Mouse (Mus musculus): Measurements from ENCODE around the gene Crb3. TPM values are rescaled to one million over a fixed set of nuclear protein-coding genes. Genes with fewer than 3 reads are reported as not detected.

The Crb3 gene
- polyA plus RNA-seq, 1 experiment from 2014 or later = 2.9 TPM

DNA sequence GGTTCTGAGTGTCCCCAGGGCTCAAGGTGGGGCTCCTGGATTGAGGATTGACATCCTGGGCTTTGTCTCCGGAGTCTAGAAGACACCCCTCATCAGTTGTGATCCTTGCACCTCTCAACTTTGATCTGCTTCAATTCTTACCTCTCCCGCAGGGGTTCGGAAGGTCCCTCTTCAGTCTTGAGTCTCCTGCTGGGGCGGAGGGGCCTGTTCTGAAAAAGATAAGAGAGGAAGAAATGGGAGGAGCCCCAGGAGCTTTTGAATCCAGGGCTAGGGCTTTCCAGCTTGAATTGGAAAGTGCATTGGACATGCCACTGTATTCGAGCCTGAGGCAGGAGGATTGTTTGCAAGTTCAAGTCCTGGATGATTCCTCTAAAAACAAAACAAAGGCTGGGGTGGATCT lies 8.0 kb downstream of the Crb3 start:
- no peak overlapping the region for H3K4me2 ChIP-seq
- no peak for ATAC-seq (ENCODE audit: low FRiP score)
- peaks cover 44% of the 10 kb centered on the region for H3K27me3 ChIP-seq
- no peaks in the 10 kb centered on the region for H3K36me3 ChIP-seq
- no peak overlapping the region for H3K9ac ChIP-seq
- peaks cover 14% of the 10 kb centered on the region for H3K4me1 ChIP-seq (replicated peaks)
- no peaks in the 10 kb centered on the region for H3K9me3 ChIP-seq
- H3K4me3 ChIP-seq = no peak overlapping the region
- H3K27ac ChIP-seq = no peak overlapping the region
- 64% methylated on average over 5 of the region's 5 CpGs for WGBS

DNA sequence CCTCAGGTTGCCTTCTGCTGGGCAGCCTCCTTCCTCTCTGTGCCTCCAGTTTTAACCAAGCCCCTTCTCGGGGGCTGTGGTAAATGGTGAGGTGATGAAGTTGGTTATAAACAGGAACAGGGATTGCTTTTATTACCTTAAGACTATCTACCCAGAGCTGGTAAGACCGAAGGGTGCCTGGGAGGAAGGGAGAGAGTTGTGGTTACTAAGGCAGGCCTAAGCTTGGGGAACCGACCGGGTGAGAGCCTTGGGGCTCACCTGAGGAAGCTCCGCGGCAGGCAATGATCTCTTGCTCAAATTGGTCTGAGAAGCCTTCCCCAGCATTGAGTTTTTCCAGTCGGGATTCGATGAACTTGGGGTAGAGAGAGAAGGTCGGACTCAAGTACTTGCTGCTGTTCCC lies 11.4 kb downstream of the Crb3 start:
- WGBS = 12% methylated on average over 9 of the region's 9 CpGs
- no peak for ATAC-seq (ENCODE audit: low FRiP score)
- peak overlapping the region; percentile 49 for H3K9ac ChIP-seq

DNA sequence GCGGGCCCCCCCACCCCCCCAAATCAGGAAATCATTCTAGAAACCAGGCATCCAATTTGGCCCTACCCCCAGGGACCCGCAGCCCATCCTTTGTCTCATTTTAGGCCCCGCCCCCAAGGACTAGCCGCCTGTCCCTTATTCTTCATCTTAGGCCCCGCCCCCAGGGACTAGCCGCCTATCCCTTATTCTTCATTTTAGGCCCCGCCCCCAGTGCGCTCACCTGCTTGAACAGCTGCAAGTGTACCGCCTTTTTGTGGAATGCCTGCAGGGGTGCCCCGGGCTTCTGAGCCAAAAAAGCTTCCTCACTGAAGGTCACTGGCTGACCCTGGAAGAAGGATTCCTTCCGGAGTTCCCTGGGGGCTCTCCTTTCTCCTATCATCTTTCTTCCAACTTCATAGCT lies 11.8 kb downstream of the Crb3 start:
- peak; percentile 31; the same call in 1 of the 2 replicates for ATAC-seq (ENCODE audit: low FRiP score)

More for the DNA sequence above, 11.4 kb downstream of the Crb3 start:
- H3K36me3 ChIP-seq = no peaks in the 10 kb centered on the region
- no peaks in the 10 kb centered on the region for H3K9me3 ChIP-seq
- H3K27ac ChIP-seq = no peak overlapping the region
- H3K4me3 ChIP-seq = peak overlapping the region; percentile 23
- H3K27me3 ChIP-seq = peaks cover 12% of the 10 kb centered on the region
- H3K4me2 ChIP-seq = peak overlapping the region; percentile 30
- H3K4me1 ChIP-seq (replicated peaks) = peaks cover 6% of the 10 kb centered on the region; the same call in 1 of the 2 replicates

DNA sequence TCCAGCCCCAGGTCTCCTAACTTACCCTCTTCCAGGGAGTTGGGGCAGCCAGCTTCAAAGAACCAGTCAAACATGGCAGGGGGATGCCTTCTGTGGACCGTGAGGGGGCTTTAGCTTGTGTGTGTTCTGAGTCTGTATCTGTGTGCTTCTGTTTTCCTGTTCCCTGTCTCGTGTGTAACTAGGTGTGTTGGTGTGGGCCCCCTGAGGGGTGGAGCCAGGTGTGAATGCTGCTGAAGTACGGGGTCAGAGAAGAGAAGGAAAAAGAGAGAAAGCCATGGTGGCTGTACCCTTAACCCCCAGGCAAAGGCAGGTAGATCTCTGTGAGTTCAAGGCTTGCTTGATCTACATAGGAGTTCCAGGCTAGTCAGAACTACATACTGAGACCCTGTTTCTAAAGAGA lies 18.0 kb downstream of the Crb3 start:
- 70% methylated on average over 3 of the region's 3 CpGs for WGBS

More for the DNA sequence above, 11.8 kb downstream of the Crb3 start:
- H3K27me3 ChIP-seq = peaks cover 9% of the 10 kb centered on the region; the same call in 1 of the 2 replicates
- H3K36me3 ChIP-seq = no peaks in the 10 kb centered on the region
- WGBS = 2% methylated on average over 11 of the region's 11 CpGs
- peaks cover 6% of the 10 kb centered on the region; the same call in 1 of the 2 replicates for H3K4me1 ChIP-seq (replicated peaks)
- peak overlapping the region; percentile 23 for H3K4me3 ChIP-seq
- H3K9ac ChIP-seq = peak overlapping the region; percentile 49; the same call in 1 of the 2 replicates
- H3K9me3 ChIP-seq = no peaks in the 10 kb centered on the region
- H3K4me2 ChIP-seq = peak overlapping the region; percentile 30
- no peak overlapping the region for H3K27ac ChIP-seq

DNA sequence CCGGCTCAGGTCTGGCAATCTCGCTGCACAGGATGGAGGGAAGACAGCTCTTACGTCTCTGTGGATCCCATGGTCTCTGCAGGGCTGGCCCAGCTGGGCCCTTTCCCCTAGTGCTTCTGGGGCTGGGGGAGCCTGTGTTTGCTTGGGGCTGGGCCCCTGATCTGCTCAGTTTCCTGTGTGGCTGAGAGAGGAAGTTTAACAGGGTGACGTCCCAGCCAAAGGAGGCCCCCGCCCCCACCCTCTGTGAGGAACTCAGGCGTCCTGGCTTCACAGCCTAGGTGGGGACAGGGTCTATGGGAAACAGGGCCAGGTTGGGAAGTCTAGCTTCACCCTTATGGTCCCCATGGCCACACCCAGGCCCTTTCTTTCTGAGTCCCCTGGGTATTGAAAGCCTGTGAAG lies 19.4 kb downstream of the Crb3 start, which contains the start of gene Dennd1c:
Dennd1c (minus strand) TSS at position 179 of the 400 bp plus-strand sequence.
- no peaks in the 10 kb centered on the region for H3K9me3 ChIP-seq
- H3K9ac ChIP-seq = no peak within 1 kb of the TSS
- H3K27ac ChIP-seq = no peak within 1 kb of the TSS
- H3K36me3 ChIP-seq = peaks cover 34% of the 10 kb centered on the region
- ATAC-seq (ENCODE audit: low FRiP score) = 0 out of 2 replicates have a peak, but pooled peaks have one; percentile 22
- no peak within 1 kb of the TSS for H3K4me3 ChIP-seq
- peaks cover 2% of the 10 kb centered on the region; the same call in 1 of the 2 replicates for H3K4me1 ChIP-seq (replicated peaks)
- WGBS = 60% methylated on average over 6 of the region's 6 CpGs
- no peaks in the 10 kb centered on the region for H3K27me3 ChIP-seq
- H3K4me2 ChIP-seq = no peak within 1 kb of the TSS

More for the DNA sequence above, 18.0 kb downstream of the Crb3 start:
- no peak for ATAC-seq (ENCODE audit: low FRiP score)
- no peaks in the 10 kb centered on the region for H3K4me1 ChIP-seq (replicated peaks)
- peaks cover 25% of the 10 kb centered on the region for H3K36me3 ChIP-seq
- H3K27me3 ChIP-seq = no peaks in the 10 kb centered on the region
- no peak overlapping the region for H3K4me2 ChIP-seq
- H3K9ac ChIP-seq = no peak overlapping the region
- no peak overlapping the region for H3K4me3 ChIP-seq
- no peak overlapping the region for H3K27ac ChIP-seq
- H3K9me3 ChIP-seq = no peaks in the 10 kb centered on the region

DNA sequence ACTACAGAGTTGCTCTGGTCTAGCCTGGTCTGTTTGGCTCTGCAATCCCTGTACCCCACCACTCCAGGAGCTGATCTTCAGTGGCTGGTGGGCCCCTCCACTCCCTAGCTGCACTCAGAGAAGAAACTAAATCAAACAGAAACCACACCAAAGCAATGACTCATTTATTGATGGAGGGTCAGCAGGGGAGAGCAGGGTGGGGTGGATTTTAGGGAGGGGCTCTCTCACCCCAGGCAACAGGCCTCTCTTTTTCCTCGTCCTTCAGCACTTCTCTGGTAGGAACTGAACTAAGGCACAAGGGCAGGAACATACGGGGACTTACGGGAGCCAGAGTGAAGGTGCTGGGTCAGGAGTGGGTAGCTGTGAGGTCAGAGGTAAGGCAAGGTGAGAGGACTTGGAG lies 21.0 kb downstream of the Crb3 start:
- Histone ChIP-seq H3K9me3 (no peaks in the 10 kb centered on the region), H3K4me2 (no peak overlapping the region), H3K9ac (no peak overlapping the region), H3K27ac (no peak overlapping the region), H3K4me3 (no peak overlapping the region), H3K4me1 (replicated peaks) (peaks cover 18% of the 10 kb centered on the region), H3K27me3 (no peaks in the 10 kb centered on the region), H3K36me3 (peaks cover 49% of the 10 kb centered on the region)
- ATAC-seq (ENCODE audit: low FRiP score) = no peak
- 75% methylated on average over 3 of the region's 3 CpGs for WGBS

DNA sequence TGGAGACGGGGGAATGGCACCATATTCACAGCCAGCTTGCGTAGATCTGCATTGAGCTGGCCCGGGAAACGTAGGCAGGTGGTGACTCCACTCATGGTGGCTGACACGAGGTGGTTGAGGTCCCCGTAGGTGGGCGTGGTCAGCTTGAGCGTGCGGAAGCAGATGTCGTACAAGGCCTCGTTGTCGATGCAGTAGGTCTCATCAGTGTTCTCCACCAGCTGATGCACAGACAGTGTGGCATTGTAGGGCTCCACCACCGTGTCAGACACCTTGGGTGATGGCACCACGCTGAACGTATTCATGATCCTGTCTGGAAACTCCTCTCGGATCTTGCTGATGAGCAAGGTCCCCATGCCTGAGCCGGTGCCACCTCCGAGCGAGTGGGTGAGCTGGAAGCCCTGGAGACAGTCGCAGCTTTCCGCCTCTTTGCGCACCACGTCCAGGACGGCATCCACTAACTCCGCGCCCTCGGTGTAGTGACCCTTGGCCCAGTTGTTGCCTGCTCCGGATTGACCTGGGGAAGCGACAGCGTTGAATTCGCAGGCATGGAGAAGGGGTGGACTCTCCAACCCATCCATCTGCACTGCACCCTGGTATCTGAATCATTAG lies 22.4 kb downstream of the Crb3 start:
- H3K9me3 ChIP-seq = no peaks in the 10 kb centered on the region
- no peak for ATAC-seq (ENCODE audit: low FRiP score)
- 94% methylated on average over 31 of the region's 31 CpGs for WGBS
- no peak overlapping the region for H3K4me3 ChIP-seq
- H3K4me2 ChIP-seq = no peak overlapping the region
- H3K9ac ChIP-seq = no peak overlapping the region
- no peaks in the 10 kb centered on the region for H3K27me3 ChIP-seq
- H3K36me3 ChIP-seq = peaks cover 57% of the 10 kb centered on the region
- H3K4me1 ChIP-seq (replicated peaks) = peaks cover 32% of the 10 kb centered on the region
- H3K27ac ChIP-seq = no peak overlapping the region

DNA sequence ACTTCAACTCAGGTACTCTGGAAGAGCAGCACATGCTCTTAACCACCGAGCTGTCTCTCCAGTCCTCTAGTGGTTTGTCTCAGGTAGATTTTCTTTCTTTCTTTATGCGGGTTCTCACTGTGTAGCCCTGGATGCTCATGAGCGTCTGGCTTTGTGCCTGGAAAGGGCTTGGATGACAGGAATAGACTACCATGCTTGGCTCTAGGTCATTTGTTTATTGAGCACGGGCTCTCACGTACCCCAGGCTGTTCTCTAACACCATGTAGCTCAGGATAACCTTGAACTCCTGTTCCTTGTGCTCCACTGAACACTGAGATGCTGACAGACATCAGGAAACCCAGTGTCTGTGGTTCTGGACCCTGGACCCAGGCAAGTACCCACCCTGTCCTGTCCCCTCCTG lies 23.6 kb downstream of the Crb3 start:
- WGBS = 94% methylated on average over 5 of the region's 5 CpGs
- no peak for ATAC-seq (ENCODE audit: low FRiP score)
- no peak overlapping the region for H3K4me3 ChIP-seq
- H3K27me3 ChIP-seq = no peaks in the 10 kb centered on the region
- no peaks in the 10 kb centered on the region for H3K9me3 ChIP-seq
- no peak overlapping the region for H3K4me2 ChIP-seq
- H3K27ac ChIP-seq = no peak overlapping the region
- H3K4me1 ChIP-seq (replicated peaks) = peaks cover 40% of the 10 kb centered on the region
- H3K36me3 ChIP-seq = peaks cover 57% of the 10 kb centered on the region
- H3K9ac ChIP-seq = no peak overlapping the region

DNA sequence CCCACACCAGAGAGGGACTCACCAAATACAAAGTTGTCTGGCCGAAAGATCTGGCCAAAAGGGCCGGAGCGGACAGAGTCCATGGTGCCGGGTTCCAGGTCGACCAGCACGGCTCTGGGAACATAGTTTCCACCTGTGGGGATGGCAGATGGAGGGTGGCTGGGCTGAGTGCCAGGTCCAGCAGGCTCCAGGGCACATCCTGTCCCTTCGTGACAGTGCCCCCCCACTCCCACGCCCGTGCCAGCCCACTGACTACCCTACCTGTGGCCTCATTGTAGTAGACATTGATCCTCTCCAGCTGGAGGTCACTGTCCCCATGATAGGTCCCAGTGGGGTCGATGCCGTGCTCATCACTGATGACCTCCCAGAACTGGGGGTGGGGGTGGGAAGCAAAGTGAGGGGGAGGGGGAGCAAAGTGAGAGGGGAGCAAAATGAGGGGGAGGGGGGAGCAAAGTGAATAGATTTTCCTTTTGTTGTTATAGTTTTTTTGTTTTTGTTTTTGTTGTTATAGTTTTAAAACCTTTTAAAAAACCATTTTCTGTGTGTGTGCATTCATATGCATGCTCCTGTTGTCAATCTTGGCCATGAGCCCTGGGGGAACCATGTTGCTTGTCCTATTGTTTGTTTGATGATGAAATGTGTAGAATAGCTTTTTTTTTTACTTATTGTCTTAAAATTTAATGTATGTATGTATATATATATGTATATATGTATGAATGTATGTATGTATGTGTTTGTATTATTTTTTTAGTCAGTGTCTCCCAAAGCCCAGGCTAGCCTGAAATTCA lies 27.3 kb downstream of the Crb3 start:
- Histone ChIP-seq H3K9me3 (no peaks in the 10 kb centered on the region), H3K4me3 (peak overlapping the region; percentile 66), H3K4me2 (peak overlapping the region; percentile 76), H3K27me3 (0 out of 2 replicates have a peak, but pooled peaks cover 3% of the 10 kb centered on the region), H3K27ac (no peak overlapping the region), H3K4me1 (replicated peaks) (peaks cover 40% of the 10 kb centered on the region), H3K9ac (peak overlapping the region; percentile 86), H3K36me3 (peaks cover 40% of the 10 kb centered on the region)
- WGBS = 84% methylated on average over 11 of the region's 11 CpGs
- ATAC-seq (ENCODE audit: low FRiP score) = no peak

DNA sequence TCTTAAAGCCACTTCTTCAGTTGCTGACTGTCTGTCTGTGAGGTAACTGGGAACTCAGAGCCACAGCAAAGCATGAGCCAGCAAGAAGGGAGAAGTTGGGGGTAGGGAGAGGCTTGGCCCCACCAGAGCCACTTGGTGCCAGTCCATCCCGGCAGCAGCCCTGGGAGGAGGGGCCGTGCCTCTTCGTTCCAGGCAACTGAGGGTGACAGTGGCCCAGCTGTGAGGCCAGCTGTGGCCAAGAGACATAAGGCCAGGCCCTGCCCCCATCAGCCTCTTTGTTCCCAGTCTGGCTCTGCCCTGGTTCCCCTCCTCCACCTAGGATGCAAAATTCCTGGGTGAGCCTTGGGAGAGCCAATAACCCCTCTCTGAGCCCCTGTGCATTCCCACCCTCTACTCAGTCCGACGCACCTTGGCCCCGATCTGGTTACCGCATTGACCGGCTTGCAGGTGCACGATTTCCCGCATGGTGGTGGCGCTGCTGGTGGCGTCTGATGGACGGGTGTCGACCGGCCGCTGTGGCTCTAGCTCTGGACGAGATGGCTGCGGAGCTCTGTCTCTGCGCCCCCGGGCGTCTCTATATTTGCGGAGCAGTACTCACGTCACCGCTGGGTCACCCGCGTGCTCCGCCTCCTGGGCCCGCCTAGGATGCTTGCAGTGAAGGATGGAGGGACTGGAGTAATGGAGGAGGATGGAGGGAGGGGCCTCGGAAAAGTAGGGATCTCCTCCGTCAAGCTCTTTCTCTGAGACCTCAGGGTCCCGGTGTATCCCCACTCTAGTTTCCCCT lies 28.3 kb downstream of the Crb3 start, which contains the start of gene Tubb4a:
Tubb4a (minus strand) TSS at position 734 of the 784 bp plus-strand sequence.
- ATAC-seq (ENCODE audit: low FRiP score) = peak; percentile 96
- Histone ChIP-seq H3K9me3 (no peaks in the 10 kb centered on the region), H3K27me3 (0 out of 2 replicates have a peak, but pooled peaks cover 3% of the 10 kb centered on the region), H3K36me3 (peaks cover 31% of the 10 kb centered on the region), H3K4me2 (peak within 1 kb of the TSS; percentile 76), H3K4me3 (peak within 1 kb of the TSS; percentile 66), H3K4me1 (replicated peaks) (peaks cover 40% of the 10 kb centered on the region), H3K27ac (peak within 1 kb of the TSS; percentile 88), H3K9ac (peak within 1 kb of the TSS; percentile 86)
- WGBS = under 1% methylated on average over 31 of the region's 31 CpGs

DNA sequence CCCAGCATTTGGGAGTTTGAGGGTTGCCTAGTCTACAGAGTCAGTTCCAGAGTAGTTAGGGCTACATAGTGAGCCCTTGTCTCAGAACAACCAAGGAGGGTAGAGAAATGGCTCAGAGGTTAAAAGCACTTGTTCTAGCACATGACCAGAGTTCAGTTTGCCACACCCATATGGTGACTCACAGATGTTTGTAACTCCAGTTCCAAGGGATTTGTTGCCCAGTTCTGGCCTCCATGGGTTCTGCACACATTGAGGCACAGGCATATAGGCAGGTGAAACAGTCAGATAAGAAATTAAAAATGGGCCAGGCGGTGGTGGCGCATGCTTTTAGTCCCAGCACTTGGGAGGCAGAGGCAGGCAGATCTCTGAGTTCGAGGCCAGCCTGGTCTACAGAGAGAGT lies 35.3 kb downstream of the Crb3 start:
- no peaks in the 10 kb centered on the region for H3K9me3 ChIP-seq
- H3K36me3 ChIP-seq = no peaks in the 10 kb centered on the region
- ATAC-seq (ENCODE audit: low FRiP score) = no peak
- 90% methylated on average over 3 of the region's 3 CpGs for WGBS
- peaks cover 9% of the 10 kb centered on the region; the same call in 1 of the 2 replicates for H3K27me3 ChIP-seq
- H3K4me2 ChIP-seq = no peak overlapping the region
- H3K4me1 ChIP-seq (replicated peaks) = peaks cover 10% of the 10 kb centered on the region
- no peak overlapping the region for H3K4me3 ChIP-seq
- H3K9ac ChIP-seq = no peak overlapping the region
- no peak overlapping the region for H3K27ac ChIP-seq

Data from hindbrain, embryonic 13.5 days (tissue).